Mouse (Mus musculus): ENCODE data around the gene Gm12248. TPM values are rescaled to one million over a fixed set of nuclear protein-coding genes. Genes with fewer than 3 reads are reported as not detected.

Gene Gm12248
- total and polyA plus RNA-seq, 3 experiments: not detected

DNA sequence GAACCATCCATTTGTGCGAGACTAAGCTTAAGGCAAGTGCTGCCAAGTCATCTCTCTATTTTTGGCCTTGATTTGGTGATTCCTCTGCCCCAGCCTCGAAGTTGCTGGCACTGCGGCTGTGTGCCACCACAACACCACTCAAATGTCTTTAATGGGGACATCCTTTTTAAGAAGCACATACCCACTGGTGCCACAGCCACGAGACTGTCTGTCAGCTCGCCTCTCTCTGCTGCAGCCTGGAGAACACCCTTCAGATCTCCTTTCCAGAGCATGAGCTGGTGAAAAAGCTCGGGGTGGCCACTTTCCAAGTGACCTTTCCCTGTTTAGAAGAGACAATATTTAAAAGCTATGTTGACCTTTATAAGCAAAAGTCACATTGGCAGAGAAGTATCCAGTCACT lies 43.7 kb upstream of the Gm12248 start:
- in situ Hi-C loops (cut with MboI; ENCODE audit: low pct_ligation_motif_present, low pct_unique_long_range_greater_than_20kb, low sequenced_read_pairs): no loop called here
- H3K9me3 ChIP-seq (replicated peaks; ENCODE audit: low read length): peaks cover 2% of the 10 kb centered on the region
- no peaks in the 10 kb centered on the region for H3K4me1 ChIP-seq (ENCODE audit: control insufficient read depth in 1 of 2, insufficient read depth in 2 of 2)
- H3K4me2 ChIP-seq (ENCODE audit: insufficient read depth, low read depth, poor library complexity, severe bottlenecking): no peak overlapping the region
- no peaks in the 10 kb centered on the region for H3K27me3 ChIP-seq (replicated peaks)
- H3K27ac ChIP-seq (ENCODE audit: insufficient read depth, low read depth): no peak overlapping the region
- H3K36me3 ChIP-seq (replicated peaks in 1 of 2; ENCODE audit: control insufficient read depth in 1 of 2, insufficient read depth in 1 of 2, low read length in 1 of 2): peaks cover 83 to 100% of the 10 kb centered on the region in 2 experiments
- no peak overlapping the region for H3K4me3 ChIP-seq (replicated peaks in 1 of 3; ENCODE audit: low read depth in 2 of 3, low read length in 2 of 3, poor library complexity in 1 of 3)
- TF ChIP-seq CHD1 (IDR thresholded peaks at IDR 0.05; ENCODE audit: low read depth, low read length): no peak
- no peak for TF ChIP-seq CTCF (conservative IDR thresholded peaks at IDR 0.05 in 1 of 2, IDR thresholded peaks at IDR 0.05 in 1 of 2; ENCODE audit: low read depth in 2 of 2, low read length in 2 of 2)
- no peak for TF ChIP-seq TCF12 (IDR thresholded peaks at IDR 0.05; ENCODE audit: low read depth, low read length)
- no peak for TF ChIP-seq KAT2A (IDR thresholded peaks at IDR 0.05; ENCODE audit: insufficient replicate concordance, low read length)
- no peak for TF ChIP-seq SMC3 (IDR thresholded peaks at IDR 0.05; ENCODE audit: low read depth, low read length)
- TF ChIP-seq RAD21 (IDR thresholded peaks at IDR 0.05; ENCODE audit: low read depth, low read length): no peak
- TF ChIP-seq ETS1 (conservative IDR thresholded peaks at IDR 0.05; ENCODE audit: low read depth, low read length): no peak
- no peak for TF ChIP-seq JUN (IDR thresholded peaks at IDR 0.05; ENCODE audit: insufficient read depth, low read depth, low read length)
- no peak for TF ChIP-seq JUND (conservative IDR thresholded peaks at IDR 0.05; ENCODE audit: low read depth, low read length)
- TF ChIP-seq IRF4 (IDR thresholded peaks at IDR 0.05; ENCODE audit: low read depth, low read length): no peak
- TF ChIP-seq NELFE (IDR thresholded peaks at IDR 0.05; ENCODE audit: low read depth, low read length): no peak
- TF ChIP-seq SIN3A (IDR thresholded peaks at IDR 0.05; ENCODE audit: low read length): no peak
- TF ChIP-seq USF2 (conservative IDR thresholded peaks at IDR 0.05; ENCODE audit: low read depth, low read length): no peak
- TF ChIP-seq MEF2A (IDR thresholded peaks at IDR 0.05; ENCODE audit: borderline replicate concordance, low read depth, low read length): no peak
- TF ChIP-seq NRF1 (IDR thresholded peaks at IDR 0.05; ENCODE audit: low read depth, low read length): no peak
- no peak for TF ChIP-seq GABPA (IDR thresholded peaks at IDR 0.05; ENCODE audit: insufficient replicate concordance, low read depth, low read length)
- no peak for TF ChIP-seq CHD2 (IDR thresholded peaks at IDR 0.05; ENCODE audit: low read length)
- no peaks in the 10 kb centered on the region for H3K79me2 ChIP-seq (replicated peaks; ENCODE audit: control insufficient read depth, extremely low read depth, insufficient read depth, poor library complexity, severe bottlenecking)
- DNase-seq (ENCODE audit: extremely low read depth): no peak
- dilution Hi-C loops (cut with MboI; ENCODE audit: extremely low pct_ligation_motif_present, extremely low pct_unique_long_range_greater_than_20kb, low sequenced_read_pairs): no loop called here
- no peak overlapping the region for H3K9ac ChIP-seq (ENCODE audit: insufficient read depth, low read depth)

DNA sequence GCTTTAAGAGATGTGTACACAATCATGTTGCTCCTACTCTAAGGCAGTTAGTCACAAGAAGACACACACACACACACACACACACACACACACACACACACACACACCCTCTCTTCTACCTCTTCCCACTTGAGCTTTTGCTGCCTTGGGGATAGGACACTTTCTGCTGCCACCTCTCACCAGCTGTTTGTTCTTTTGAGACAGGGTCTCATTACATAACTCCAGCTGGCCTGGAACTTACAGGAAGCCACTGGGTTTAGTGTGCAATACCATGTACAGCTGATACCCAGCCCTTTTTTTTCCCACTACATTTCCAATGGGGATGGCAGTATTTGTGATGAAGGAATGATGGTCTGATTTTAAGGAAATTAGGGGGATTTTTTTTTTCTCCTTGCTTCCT lies 42.4 kb upstream of the Gm12248 start:
- H3K27me3 ChIP-seq (replicated peaks): no peaks in the 10 kb centered on the region
- no peaks in the 10 kb centered on the region for H3K4me1 ChIP-seq (ENCODE audit: control insufficient read depth in 1 of 2, insufficient read depth in 2 of 2)
- dilution Hi-C loops (cut with MboI; ENCODE audit: extremely low pct_ligation_motif_present, extremely low pct_unique_long_range_greater_than_20kb, low sequenced_read_pairs): no loop called here
- H3K4me2 ChIP-seq (ENCODE audit: insufficient read depth, low read depth, poor library complexity, severe bottlenecking): no peak overlapping the region
- TF ChIP-seq BHLHE40 (IDR thresholded peaks at IDR 0.05; ENCODE audit: low read depth, low read length) (no peak), RCOR1 (conservative IDR thresholded peaks at IDR 0.05; ENCODE audit: low read depth, low read length) (no peak), IRF4 (IDR thresholded peaks at IDR 0.05; ENCODE audit: low read depth, low read length) (no peak), EP300 (IDR thresholded peaks at IDR 0.05; ENCODE audit: low read length) (no peak), MXI1 (IDR thresholded peaks at IDR 0.05; ENCODE audit: low read depth, low read length) (no peak), RAD21 (IDR thresholded peaks at IDR 0.05; ENCODE audit: low read depth, low read length) (no peak), CHD1 (IDR thresholded peaks at IDR 0.05; ENCODE audit: low read depth, low read length) (no peak), MYC (IDR thresholded peaks at IDR 0.05; ENCODE audit: low read depth, low read length) (no peak)
- H3K79me2 ChIP-seq (replicated peaks; ENCODE audit: control insufficient read depth, extremely low read depth, insufficient read depth, poor library complexity, severe bottlenecking): no peaks in the 10 kb centered on the region
- no peak overlapping the region for H3K4me3 ChIP-seq (replicated peaks in 1 of 3; ENCODE audit: low read depth in 2 of 3, low read length in 2 of 3, poor library complexity in 1 of 3)
- peaks cover 84 to 100% of the 10 kb centered on the region in 2 experiments for H3K36me3 ChIP-seq (replicated peaks in 1 of 2; ENCODE audit: control insufficient read depth in 1 of 2, insufficient read depth in 1 of 2, low read length in 1 of 2)
- no peak overlapping the region for H3K27ac ChIP-seq (ENCODE audit: insufficient read depth, low read depth)
- in situ Hi-C loops (cut with MboI; ENCODE audit: low pct_ligation_motif_present, low pct_unique_long_range_greater_than_20kb, low sequenced_read_pairs): no loop called here
- no peaks in the 10 kb centered on the region for H3K9me3 ChIP-seq (replicated peaks; ENCODE audit: low read length)
- no peak overlapping the region for H3K9ac ChIP-seq (ENCODE audit: insufficient read depth, low read depth)
- DNase-seq (ENCODE audit: extremely low read depth): no peak

Data from CH12.LX (cell line).